Mouse (Mus musculus) midbrain, embryonic 12.5 days (tissue): Measurements from ENCODE around the gene Gm42420. TPM values are rescaled to one million over a fixed set of nuclear protein-coding genes. Genes with fewer than 3 reads are reported as not detected.

Experiments
- ATAC-seq: fragments of 200-750 bp; cut with Nextera tagmentation; 2 replicates; pipeline ENCODE4 v1.8.0; 2017; ENCODE audit warnings: low read depth, moderate TSS enrichment, moderate library complexity; ENCODE audit not compliant: low FRiP score
- H3K27ac ChIP-seq: fragments of 300-500 bp; sonication (generic); replicated peaks from 2 replicates; pipeline ENCODE4 v1.5.1; 2016; ENCODE audit warnings: mild to moderate bottlenecking
- H3K27me3 ChIP-seq: fragments of 300-500 bp; sonication (generic); 2 replicates; pipeline ENCODE4 v1.6.1; 2016; ENCODE audit warnings: mild to moderate bottlenecking
- H3K36me3 ChIP-seq: fragments of 300-500 bp; sonication (generic); 2 replicates; pipeline ENCODE4 v1.6.1; 2016
- H3K4me1 ChIP-seq: fragments of 300-500 bp; sonication (generic); 2 replicates; pipeline ENCODE4 v1.6.1; 2016
- H3K4me2 ChIP-seq: fragments of 300-500 bp; sonication (generic); replicated peaks from 2 replicates; pipeline ENCODE4 v1.6.1; 2016; ENCODE audit warnings: mild to moderate bottlenecking, moderate library complexity
- H3K4me3 ChIP-seq: fragments of 300-500 bp; sonication (generic); 2 replicates; pipeline ENCODE4 v1.5.1; 2016; ENCODE audit warnings: mild to moderate bottlenecking
- H3K9ac ChIP-seq: fragments of 300-500 bp; sonication (generic); replicated peaks from 2 replicates; pipeline ENCODE4 v1.6.1; 2016; ENCODE audit warnings: mild to moderate bottlenecking, moderate library complexity
- H3K9me3 ChIP-seq: fragments of 300-500 bp; sonication (generic); 2 replicates; pipeline ENCODE4 v1.6.1; 2016; ENCODE audit warnings: mild to moderate bottlenecking
- WGBS: fragments of 180-500 bp; shearing (Covaris S2); methylation state at CpG from one replicate; pipeline ENCODE4 v1.1.7; 2016; 5-methylcytosine and 5-hydroxymethylcytosine counted together
- polyA plus RNA-seq: library from polyadenylated mRNA; unstranded; fragments of >200 nt; fragmentation: Nextera tagmentation; extraction: Ambion mirVana; gene quantifications from 2 replicates; pipeline ENCODE4 v1.2.1, GENCODE M21; 2016

Gm42420 gene
- polyA plus RNA-seq, 1 experiment from 2014 or later: 0.37 TPM

DNA sequence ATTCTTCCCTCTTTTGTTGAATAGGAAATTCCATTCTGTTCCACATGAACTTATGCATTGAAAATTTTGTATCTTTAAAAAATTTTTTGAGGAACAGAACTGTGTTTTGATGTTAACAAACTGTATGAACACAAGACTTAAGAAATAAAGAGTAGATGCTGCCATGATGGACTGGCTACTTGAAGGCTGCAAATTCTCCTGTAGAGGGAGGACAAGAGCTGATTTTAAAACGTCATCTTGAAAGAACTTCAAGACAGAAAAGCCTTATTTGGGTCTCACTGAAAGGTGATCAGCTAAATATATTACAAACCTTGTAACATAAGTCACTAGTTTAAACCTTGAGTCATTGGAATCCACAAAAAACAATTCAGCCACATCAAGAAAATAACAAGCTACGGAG, 24.7 kb downstream of the Gm42420 start:
- Histone ChIP-seq H3K9ac (no peak overlapping the region), H3K27ac (no peak overlapping the region), H3K27me3 (no peaks in the 10 kb centered on the region), H3K36me3 (peaks cover 20% of the 10 kb centered on the region), H3K4me1 (no peaks in the 10 kb centered on the region), H3K4me3 (no peak overlapping the region), H3K9me3 (no peaks in the 10 kb centered on the region), H3K4me2 (no peak overlapping the region)
- 76% methylated on average over 2 of the region's 2 CpGs for WGBS
- ATAC-seq: no peak

DNA sequence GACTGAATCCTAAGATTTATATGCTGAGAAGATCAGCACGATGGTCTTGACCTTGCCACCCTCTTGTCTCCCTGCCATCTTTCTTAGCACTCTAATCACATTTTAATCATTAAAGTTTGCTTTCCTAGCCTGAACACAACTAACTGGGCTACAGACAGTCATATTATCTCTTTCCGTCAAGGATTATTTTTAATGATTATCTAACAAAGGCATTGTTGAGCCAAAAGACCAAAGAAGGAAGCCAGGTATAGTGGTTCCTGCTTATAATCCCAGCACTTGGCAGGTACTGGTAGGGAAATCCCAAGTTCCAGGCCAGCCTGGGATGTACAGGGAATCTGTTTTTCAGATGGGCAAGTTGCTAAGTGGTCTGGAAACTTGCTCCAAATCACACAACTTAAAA, 25.7 kb downstream of the Gm42420 start:
- Histone ChIP-seq H3K4me2 (no peak overlapping the region), H3K36me3 (peaks cover 29% of the 10 kb centered on the region), H3K9me3 (no peaks in the 10 kb centered on the region), H3K27me3 (no peaks in the 10 kb centered on the region), H3K27ac (no peak overlapping the region), H3K9ac (no peak overlapping the region), H3K4me1 (no peaks in the 10 kb centered on the region), H3K4me3 (no peak overlapping the region)
- ATAC-seq: no peak
- WGBS: 92% methylated on average over 2 of the region's 2 CpGs

Other genes with a start within 250 kb of the Gm42420 start
- gene Slc37a3, start 208.1 kb upstream of the Gm42420 start, polyA plus RNA-seq: 52.6 and 53.0 TPM in 2 replicates
- 0.20 and 0.26 TPM in 2 replicates for gene Rab19, start 204.6 kb upstream of the Gm42420 start, polyA plus RNA-seq
- gene Mkrn1, start 165.3 kb upstream of the Gm42420 start, polyA plus RNA-seq: 167 and 184 TPM in 2 replicates
- 61.4 and 68.5 TPM in 2 replicates for gene Dennd2a, start 27.9 kb upstream of the Gm42420 start, polyA plus RNA-seq
- gene Adck2, start 11.9 kb upstream of the Gm42420 start, polyA plus RNA-seq: 35.9 and 36.9 TPM in 2 replicates
- gene Ndufb2, start 6.8 kb downstream of the Gm42420 start, polyA plus RNA-seq: 267 and 275 TPM in 2 replicates
- 25.0 and 28.6 TPM in 2 replicates for gene Braf, start 139.7 kb downstream of the Gm42420 start, polyA plus RNA-seq
- 230 and 231 TPM in 2 replicates for gene Mrps33, start 225.2 kb downstream of the Gm42420 start, polyA plus RNA-seq